Mouse (Mus musculus): ENCODE results near the gene Senp6.
"Not testable (repeated sequence)": the region's sequence is repeated elsewhere in the genome, so short reads cannot be mapped to it uniquely, and the experiment has no call there.

Gene Senp6

GRCm38 (mm10) chr9:80066367-80067220 lies at the start of gene Senp6:
Senp6 (plus strand) TSS chr9:80066903.
- in situ Hi-C loops (cut with MseI, MboI) = no loop called here

GRCm38 (mm10) chr9:80020429-80020828 lies 46.3 kb upstream of the Senp6 start:
- in situ Hi-C loops (cut with MseI, MboI) = no loop called here

GRCm38 (mm10) chr9:80021648-80022047 lies 45.1 kb upstream of the Senp6 start:
- in situ Hi-C loops (cut with MseI, MboI) = no loop called here

GRCm38 (mm10) chr9:80022821-80023220 lies 43.9 kb upstream of the Senp6 start:
- in situ Hi-C loops (cut with MseI, MboI) = no loop called here

- in situ Hi-C loops (cut with MseI, MboI) = not testable (repeated sequence)
These were observed 41.4 kb upstream of the Senp6 start for GRCm38 (mm10) chr9:80025347-80025746.

- in situ Hi-C loops (cut with MseI, MboI) = no loop called here
These were observed 40.7 kb upstream of the Senp6 start for GRCm38 (mm10) chr9:80026017-80026416.

GRCm38 (mm10) chr9:80026581-80027021 lies 40.1 kb upstream of the Senp6 start:
- in situ Hi-C loops (cut with MseI, MboI) = no loop called here

GRCm38 (mm10) chr9:80037262-80037996 lies 29.3 kb upstream of the Senp6 start:
- in situ Hi-C loops (cut with MseI, MboI) = no loop called here

- in situ Hi-C loops (cut with MseI, MboI) = no loop called here
These were observed 28.7 kb upstream of the Senp6 start for GRCm38 (mm10) chr9:80037997-80038383.

GRCm38 (mm10) chr9:80039296-80039815 lies 27.3 kb upstream of the Senp6 start:
- in situ Hi-C loops (cut with MseI, MboI) = no loop called here

GRCm38 (mm10) chr9:80044301-80044700 lies 22.4 kb upstream of the Senp6 start:
- in situ Hi-C loops (cut with MseI, MboI) = not testable (repeated sequence)

- in situ Hi-C loops (cut with MseI, MboI) = not testable (repeated sequence)
These were observed 17.4 kb upstream of the Senp6 start for GRCm38 (mm10) chr9:80049271-80049670.

GRCm38 (mm10) chr9:80052951-80053350 lies 13.8 kb upstream of the Senp6 start:
- in situ Hi-C loops (cut with MseI, MboI) = no loop called here

GRCm38 (mm10) chr9:80057690-80058089 lies 9.0 kb upstream of the Senp6 start:
- in situ Hi-C loops (cut with MseI, MboI) = no loop called here

GRCm38 (mm10) chr9:80065495-80065894 lies 1.2 kb upstream of the Senp6 start:
- in situ Hi-C loops (cut with MseI, MboI) = not testable (repeated sequence)

GRCm38 (mm10) chr9:80067221-80068027 lies 721 bp downstream of the Senp6 start:
- in situ Hi-C loops (cut with MseI, MboI) = no loop called here

GRCm38 (mm10) chr9:80068028-80068515 lies 1.4 kb downstream of the Senp6 start:
- in situ Hi-C loops (cut with MseI, MboI) = no loop called here

- in situ Hi-C loops (cut with MseI, MboI) = no loop called here
These were observed 2.1 kb downstream of the Senp6 start for GRCm38 (mm10) chr9:80068735-80069315.

- in situ Hi-C loops (cut with MseI, MboI) = no loop called here
These were observed 3.3 kb downstream of the Senp6 start for GRCm38 (mm10) chr9:80070026-80070425.

GRCm38 (mm10) chr9:80071616-80072015 lies 4.9 kb downstream of the Senp6 start:
- in situ Hi-C loops (cut with MseI, MboI) = no loop called here

GRCm38 (mm10) chr9:80074067-80074466 lies 7.4 kb downstream of the Senp6 start:
- in situ Hi-C loops (cut with MseI, MboI) = no loop called here

All from mouse trophoblast stem cell (cell line).